Mouse (Mus musculus) cerebellum, adult (tissue): ENCODE measurements around the gene Pelp1.
"Not testable (repeated sequence)": the region's sequence is repeated elsewhere in the genome, so short reads cannot be mapped to it uniquely, and the experiment has no call there.

ENCODE experiments used
- ATAC-seq: cut with Nextera tagmentation; 2 replicates; pipeline ENCODE4 v1.9.2; 2017; ENCODE audit warnings: mild to moderate bottlenecking, moderate library complexity, mixed read lengths; ENCODE audit not compliant: insufficient number of reproducible peaks, low FRiP score, low TSS enrichment

Gene Pelp1

DNA sequence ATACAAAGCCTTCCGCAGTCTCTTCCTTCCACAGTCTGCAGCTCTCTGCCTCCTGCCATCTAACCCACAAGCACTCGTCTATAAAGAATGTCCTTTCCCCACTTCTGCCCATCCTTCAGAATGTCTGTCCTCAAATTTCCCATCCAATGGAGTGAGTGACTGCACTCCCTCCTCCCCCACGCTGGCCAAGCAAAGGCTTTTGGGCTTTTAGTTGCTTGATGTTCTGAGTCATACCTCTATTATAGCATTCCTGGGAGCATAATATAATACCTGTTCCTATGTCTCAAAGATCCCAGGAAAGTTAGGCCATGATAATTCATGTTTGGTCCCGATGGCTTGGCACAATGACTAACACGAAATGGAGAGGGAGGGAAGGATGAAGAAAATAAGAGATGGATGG is 21.7 kb upstream of the Pelp1 start:
- no peak for ATAC-seq

DNA sequence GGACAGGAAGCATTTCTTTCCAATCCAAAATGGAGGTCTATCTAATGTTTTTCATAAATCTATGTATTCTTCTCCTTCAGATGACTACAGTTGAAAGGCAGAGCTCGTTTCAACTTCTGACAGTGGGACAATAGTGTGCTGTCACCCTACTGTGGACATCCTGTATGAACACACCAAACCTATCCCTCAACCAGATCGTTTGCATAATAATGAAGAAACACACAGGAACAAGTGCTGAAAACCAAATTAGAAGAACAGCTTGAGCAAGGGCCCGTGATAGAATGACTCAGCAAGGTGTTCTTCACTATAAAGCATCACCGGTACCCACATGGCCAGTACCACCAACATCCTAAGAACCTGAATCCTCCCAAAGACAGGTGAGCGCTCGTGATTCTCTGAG is 16.8 kb upstream of the Pelp1 start:
- not testable (repeated sequence) for ATAC-seq

DNA sequence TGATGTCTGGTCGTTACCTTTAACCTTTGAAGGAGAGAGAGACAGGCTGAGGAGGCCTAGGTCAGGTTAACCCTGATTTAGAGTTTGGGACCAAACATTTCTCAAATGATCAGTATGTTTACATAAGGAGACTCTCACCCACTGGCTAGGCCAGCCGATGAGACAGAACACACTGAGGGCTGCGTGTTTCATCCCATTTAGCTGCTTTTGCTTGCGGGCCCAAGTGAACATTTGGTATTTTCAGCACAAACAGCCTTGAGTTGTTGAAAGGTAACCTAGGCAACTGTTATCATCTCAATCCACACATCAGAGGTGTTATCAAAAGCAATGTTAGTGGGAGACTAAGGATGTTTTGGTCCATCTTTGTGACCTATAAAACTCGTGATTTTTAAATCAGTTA is 9.7 kb upstream of the Pelp1 start:
- no peak for ATAC-seq

DNA sequence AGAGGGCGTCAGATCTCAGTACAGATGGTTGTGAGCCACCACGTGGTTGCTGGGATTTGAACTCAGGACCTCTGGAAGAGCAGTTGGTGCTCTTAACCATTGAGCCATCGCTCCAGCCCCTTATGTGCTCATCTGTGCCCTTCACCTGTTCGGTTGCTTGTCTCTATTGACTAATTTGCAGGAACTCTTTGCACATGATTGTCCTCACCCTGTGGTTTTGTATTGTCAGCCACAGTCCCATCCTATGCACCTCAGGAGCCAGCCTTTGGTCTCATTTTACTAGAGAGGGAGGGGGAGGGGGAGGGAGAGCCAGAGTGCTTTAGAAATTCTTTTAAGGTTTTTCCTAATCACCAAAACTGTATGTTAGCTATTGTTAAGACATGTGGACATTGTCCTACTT is 8.4 kb upstream of the Pelp1 start:
- no peak for ATAC-seq

DNA sequence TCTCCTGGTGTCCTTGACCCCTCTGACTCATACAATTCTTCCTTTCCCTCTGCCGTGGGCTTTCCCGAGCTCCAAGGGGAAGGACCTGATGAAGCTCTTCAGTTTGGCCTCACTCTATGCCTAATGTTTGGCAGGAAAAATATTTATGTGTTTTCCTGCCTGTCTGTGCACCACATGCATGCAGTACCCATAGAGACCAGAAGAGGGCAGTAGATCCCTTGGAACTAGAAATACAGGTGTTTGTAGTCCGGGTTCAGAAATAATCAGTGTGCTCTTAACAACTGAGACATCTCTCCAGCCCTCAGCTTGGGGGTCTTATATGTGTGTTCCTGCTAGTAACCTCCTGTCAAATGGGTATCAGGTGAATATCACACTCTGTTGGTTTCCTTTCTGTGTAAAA is 4.1 kb upstream of the Pelp1 start:
- no peak for ATAC-seq

DNA sequence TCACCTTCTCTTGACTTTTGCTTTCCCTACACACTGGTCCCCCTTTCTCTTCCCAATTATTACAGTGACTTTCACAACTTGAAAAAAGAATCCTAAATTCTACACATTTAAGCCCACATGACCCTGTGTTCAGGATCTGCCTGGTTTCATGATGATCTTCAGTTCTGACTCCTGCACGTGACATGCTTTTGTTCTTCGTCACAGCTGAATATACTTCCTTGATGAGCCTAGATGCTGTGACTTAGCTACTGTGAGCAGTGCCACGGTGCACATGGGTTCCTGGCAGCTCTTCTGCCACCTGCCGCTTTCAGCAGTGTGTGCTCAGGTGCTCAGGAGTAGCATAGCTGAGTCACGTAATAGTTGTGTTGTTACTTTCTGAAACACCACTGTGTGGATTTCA is 2.8 kb upstream of the Pelp1 start:
- ATAC-seq = no peak

- ATAC-seq = no peak
These were observed 439 bp upstream of the Pelp1 start for GRCm38 (mm10) chr11:70410297-70410643.

- no peak for ATAC-seq
These were observed 6.2 kb downstream of the Pelp1 start for GRCm38 (mm10) chr11:70403598-70403997.

- no peak for ATAC-seq
These were observed 20.4 kb downstream of the Pelp1 start for GRCm38 (mm10) chr11:70389421-70389820.

GRCm38 (mm10) chr11:70387436-70387835 is 22.4 kb downstream of the Pelp1 start:
- no peak for ATAC-seq

DNA sequence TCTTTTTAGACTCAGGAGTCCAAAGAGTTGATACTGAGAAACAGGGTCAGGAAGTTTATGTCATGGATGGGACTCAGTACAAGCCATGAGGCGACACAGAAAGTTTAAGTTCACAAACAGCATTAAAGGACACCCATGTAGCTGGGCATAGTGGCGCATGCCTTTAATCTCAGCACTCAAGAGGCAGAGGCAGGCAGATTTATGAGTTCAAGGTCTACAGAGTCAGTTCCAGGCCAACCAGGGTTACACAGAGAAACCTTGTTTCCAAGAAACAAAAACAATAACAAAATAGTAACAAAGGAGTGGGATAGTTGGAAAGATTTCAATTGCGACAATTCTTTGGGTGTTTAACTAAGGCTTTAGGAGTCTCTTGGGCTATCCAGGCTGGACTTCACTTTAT is 25.7 kb downstream of the Pelp1 start:
- no peak for ATAC-seq

GRCm38 (mm10) chr11:70381330-70381729 is 28.5 kb downstream of the Pelp1 start:
- ATAC-seq = no peak

DNA sequence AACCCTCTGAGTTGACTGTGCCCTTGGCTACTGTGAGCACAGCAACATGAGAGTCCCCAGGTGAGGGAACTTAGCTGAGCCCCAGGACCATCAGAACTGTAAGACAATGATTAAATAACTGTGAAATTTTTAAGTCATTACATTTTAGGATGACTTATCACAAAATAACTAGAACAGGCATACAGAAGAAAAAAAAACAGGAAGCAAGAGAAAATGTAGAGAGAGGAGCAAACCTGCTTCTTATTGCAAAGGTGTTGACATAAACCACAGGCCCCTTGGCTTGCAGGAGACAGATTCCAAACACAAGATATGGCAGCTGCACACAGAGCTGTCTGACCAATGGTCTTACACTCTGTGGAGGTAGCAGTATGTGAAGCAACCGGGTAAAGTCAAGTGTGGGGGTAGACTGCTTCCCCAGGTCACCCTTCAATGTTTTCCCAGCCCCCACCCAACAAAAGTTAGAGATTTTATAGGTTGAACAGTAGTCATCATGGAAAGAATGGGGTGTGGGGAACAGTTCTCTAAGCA is 29.3 kb downstream of the Pelp1 start:
- no peak for ATAC-seq

DNA sequence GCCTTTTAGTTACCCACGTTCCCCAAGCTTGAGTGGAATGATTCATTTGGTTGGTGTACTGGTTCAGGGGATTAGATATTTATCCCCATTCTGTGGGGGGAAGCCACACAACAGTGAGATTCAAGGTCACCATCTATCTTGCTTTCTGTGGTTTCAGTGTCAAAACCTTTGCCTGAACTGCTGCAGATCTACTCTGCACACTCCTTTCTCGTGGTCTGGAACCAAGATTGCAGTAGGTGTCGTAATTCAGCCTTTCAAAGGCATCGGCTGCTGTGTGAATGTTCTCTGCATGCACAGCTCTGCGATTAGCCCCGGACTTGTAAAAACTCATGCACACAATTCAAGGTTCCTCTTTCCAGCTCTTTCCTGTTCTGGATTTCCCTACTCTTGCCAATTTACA is 33.8 kb downstream of the Pelp1 start:
- ATAC-seq = no peak

- no peak for ATAC-seq
These were observed 35.5 kb downstream of the Pelp1 start for GRCm38 (mm10) chr11:70374302-70374701.

GRCm38 (mm10) chr11:70372849-70373557 is 36.8 kb downstream of the Pelp1 start:
- ATAC-seq = no peak

- ATAC-seq = no peak
These were observed 37.4 kb downstream of the Pelp1 start for GRCm38 (mm10) chr11:70372396-70372795.

GRCm38 (mm10) chr11:70368626-70369025 is 41.2 kb downstream of the Pelp1 start:
- ATAC-seq = not testable (repeated sequence)

- not testable (repeated sequence) for ATAC-seq
These were observed 42.1 kb downstream of the Pelp1 start for GRCm38 (mm10) chr11:70367701-70368100.

- no peak for ATAC-seq
These were observed 58.0 kb downstream of the Pelp1 start, which contains the start of gene Alox15 for GRCm38 (mm10) chr11:70351868-70352267. Alox15 (minus strand) TSS chr11:70352031.

GRCm38 (mm10) chr11:70348630-70349029 is 61.2 kb downstream of the Pelp1 start:
- ATAC-seq = no peak

GRCm38 (mm10) chr11:70347861-70348260 is 62.0 kb downstream of the Pelp1 start:
- ATAC-seq = no peak
